Mouse (Mus musculus) liver, embryonic 14.5 days (tissue): ENCODE measurements at regions not wholly inside any gene's neighbourhood (a gene's known extent, or its start where the extent isn't known, plus 50 kb on each side); places are given as distances from the start of the nearest gene placed in this dataset.

Source experiments
- CTCF ChIP-seq: IDR thresholded peaks from 2 replicates; pipeline ENCODE4 v1.5.1; 2016; ENCODE audit warnings: antibody characterized with exemption, low read depth, control low read depth
- EP300 ChIP-seq: IDR thresholded peaks from 2 replicates; pipeline ENCODE4 v1.6.1; 2016; ENCODE audit warnings: antibody characterized with exemption, low read depth

GRCm38 (mm10) chr10:30000836-30001235 lies 199.5 kb downstream of the Cenpw start:
- TF ChIP-seq EP300 (no peak), CTCF (no peak)
